Mouse (Mus musculus): ENCODE data around the gene Psmd2.

DNA sequence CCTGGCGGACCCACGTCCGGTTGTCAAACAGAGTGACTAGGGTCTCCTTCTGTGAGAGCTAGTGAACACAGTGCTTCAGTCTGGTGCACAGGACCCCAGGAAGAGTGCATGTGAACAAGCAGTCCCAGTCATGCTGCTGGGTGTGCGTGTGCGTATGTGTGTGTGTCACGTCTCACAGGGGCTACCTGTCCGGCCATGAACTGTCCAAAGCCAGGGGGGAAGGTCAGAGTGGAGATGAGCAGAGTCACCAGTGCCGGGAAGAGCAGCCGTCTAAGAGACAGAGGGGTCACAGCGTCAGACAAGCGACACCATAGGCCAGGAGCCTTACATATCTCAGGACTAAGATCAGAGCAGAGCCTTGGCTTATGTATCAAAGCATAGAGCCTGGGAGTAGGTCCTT is 58.9 kb downstream of the Psmd2 start:
- no peak for TF ChIP-seq POLR2A (IDR thresholded peaks at IDR 0.05; ENCODE audit: low read depth, low read length)
- no peak for TF ChIP-seq CTCF (IDR thresholded peaks at IDR 0.05; ENCODE audit: extremely low read depth, insufficient read depth, insufficient read length, insufficient replicate concordance)

Data from spleen, adult 2 months (tissue).